Mouse (Mus musculus) hindbrain, embryonic 13.5 days (tissue): ENCODE data around the gene Ormdl3. TPM values are rescaled to one million over a fixed set of nuclear protein-coding genes. Genes with fewer than 3 reads are reported as not detected.

ENCODE experiments used
- ATAC-seq: fragments of 200-750 bp; cut with Nextera tagmentation; 2 replicates; pipeline ENCODE4 v1.8.0; 2017; ENCODE audit warnings: moderate TSS enrichment; ENCODE audit not compliant: low FRiP score
- H3K27ac ChIP-seq: fragments of 300-500 bp; sonication (generic); 2 replicates; pipeline ENCODE4 v1.5.1; 2015; ENCODE audit warnings: inconsistent platforms, mild to moderate bottlenecking, moderate library complexity
- H3K27me3 ChIP-seq: fragments of 300-500 bp; sonication (generic); 2 replicates; pipeline ENCODE4 v1.6.1; 2015; ENCODE audit warnings: mild to moderate bottlenecking, inconsistent platforms
- H3K36me3 ChIP-seq: fragments of 300-500 bp; sonication (generic); 2 replicates; pipeline ENCODE4 v1.6.1; 2015; ENCODE audit warnings: mild to moderate bottlenecking, inconsistent platforms
- H3K4me1 ChIP-seq: fragments of 300-500 bp; sonication (generic); replicated peaks from 2 replicates; pipeline ENCODE4 v1.6.1; 2015; ENCODE audit warnings: inconsistent platforms
- H3K4me2 ChIP-seq: fragments of 300-500 bp; sonication (generic); 2 replicates; pipeline ENCODE4 v1.6.1; 2015; ENCODE audit warnings: inconsistent platforms, mild to moderate bottlenecking, moderate library complexity
- H3K4me3 ChIP-seq: fragments of 300-500 bp; sonication (generic); 2 replicates; pipeline ENCODE4 v1.5.1; 2015; ENCODE audit warnings: mild to moderate bottlenecking, inconsistent platforms
- H3K9ac ChIP-seq: fragments of 300-500 bp; sonication (generic); 2 replicates; pipeline ENCODE4 v1.6.1; 2015; ENCODE audit warnings: mild to moderate bottlenecking, inconsistent platforms
- H3K9me3 ChIP-seq: fragments of 300-500 bp; sonication (generic); 2 replicates; pipeline ENCODE4 v1.6.1; 2016; ENCODE audit warnings: inconsistent platforms
- WGBS: fragments of 180-500 bp; shearing (Covaris S2); methylation state at CpG from one replicate; pipeline ENCODE4 v1.1.7; 2015; 5-methylcytosine and 5-hydroxymethylcytosine counted together
- polyA plus RNA-seq: library from polyadenylated mRNA; unstranded; fragments of >200 nt; fragmentation: Nextera tagmentation; extraction: Ambion mirVana; gene quantifications from 2 replicates; pipeline ENCODE4 v1.2.1, GENCODE M21; 2015

Ormdl3 gene
- polyA plus RNA-seq, 1 experiment from 2014 or later, result 91.8 TPM

DNA sequence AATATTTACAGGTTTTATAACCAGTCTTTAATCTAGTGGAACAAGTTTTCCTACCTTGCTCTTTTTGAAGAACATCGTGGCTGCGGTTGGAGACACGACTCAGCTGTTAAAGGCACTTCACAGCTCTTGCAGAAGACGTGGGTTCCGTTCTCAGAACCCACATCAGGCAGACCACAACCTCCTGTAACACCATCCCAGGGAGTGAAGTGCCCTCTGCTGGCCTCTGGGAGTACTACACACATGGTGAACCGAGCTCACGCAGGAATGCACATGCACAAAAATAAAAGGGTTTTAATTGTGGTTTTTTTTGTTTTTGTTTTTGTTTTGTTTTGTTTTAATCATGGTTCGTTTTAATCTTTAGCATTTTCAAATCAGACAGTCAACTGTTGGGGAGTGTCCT, 18.8 kb downstream of the Ormdl3 start:
- H3K4me3 ChIP-seq, result no peak overlapping the region
- no peaks in the 10 kb centered on the region for H3K27me3 ChIP-seq
- no peaks in the 10 kb centered on the region for H3K4me1 ChIP-seq
- no peak overlapping the region for H3K4me2 ChIP-seq
- no peaks in the 10 kb centered on the region for H3K36me3 ChIP-seq
- H3K9ac ChIP-seq, result no peak overlapping the region
- H3K9me3 ChIP-seq, result no peaks in the 10 kb centered on the region
- H3K27ac ChIP-seq, result no peak overlapping the region
- 89% methylated on average over 8 of the region's 8 CpGs for WGBS
- ATAC-seq, result no peak

DNA sequence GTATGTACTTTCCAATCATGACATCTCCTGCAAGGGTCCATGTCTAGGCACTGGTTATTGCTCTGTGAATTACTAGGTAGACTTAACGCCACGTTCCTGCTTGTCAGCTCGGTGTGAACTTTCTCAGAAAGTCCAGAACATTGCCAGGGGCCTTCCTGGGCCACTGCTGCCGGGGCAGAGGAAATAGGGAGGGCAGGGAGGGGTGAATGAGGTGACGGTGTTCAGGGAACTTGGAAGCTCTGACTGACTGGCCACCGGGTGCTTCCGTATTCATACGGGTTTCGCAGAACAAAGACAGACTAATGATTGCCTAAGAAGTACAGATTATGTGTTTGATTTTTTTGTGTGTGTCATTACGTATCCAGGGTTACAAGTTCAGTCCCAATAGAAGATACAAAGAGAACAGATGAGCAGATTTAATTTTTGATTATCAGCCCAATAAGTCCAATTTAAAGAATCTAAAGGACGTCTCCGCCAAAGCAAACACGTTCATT, 23.2 kb downstream of the Ormdl3 start:
- no peaks in the 10 kb centered on the region for H3K36me3 ChIP-seq
- H3K4me1 ChIP-seq, result no peaks in the 10 kb centered on the region
- no peak overlapping the region for H3K9ac ChIP-seq
- no peak overlapping the region for H3K27ac ChIP-seq
- ATAC-seq, result no peak
- 80% methylated on average over 13 of the region's 13 CpGs for WGBS
- H3K27me3 ChIP-seq, result no peaks in the 10 kb centered on the region
- H3K4me3 ChIP-seq, result no peak overlapping the region
- no peak overlapping the region for H3K4me2 ChIP-seq
- no peaks in the 10 kb centered on the region for H3K9me3 ChIP-seq

DNA sequence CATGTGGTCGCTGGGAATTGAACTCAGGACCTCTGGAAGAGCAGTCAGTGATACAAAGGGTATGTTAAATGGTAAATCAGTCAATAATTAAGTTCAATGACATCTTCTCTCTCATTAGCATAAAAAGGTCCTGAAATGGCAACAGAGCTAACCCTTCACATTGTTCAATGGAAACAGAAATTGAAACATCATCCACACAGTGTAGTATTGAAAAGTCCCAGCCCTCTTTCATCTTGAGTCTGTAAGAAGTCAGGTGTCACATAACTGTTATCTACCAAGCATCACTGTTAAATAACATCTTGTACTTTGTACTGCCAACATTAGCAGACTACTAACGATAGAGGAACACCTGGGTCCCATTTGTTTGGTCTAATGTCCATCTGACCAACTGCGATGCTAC, 24.1 kb downstream of the Ormdl3 start:
- 86% methylated on average over 3 of the region's 3 CpGs for WGBS
- no peak for ATAC-seq

DNA sequence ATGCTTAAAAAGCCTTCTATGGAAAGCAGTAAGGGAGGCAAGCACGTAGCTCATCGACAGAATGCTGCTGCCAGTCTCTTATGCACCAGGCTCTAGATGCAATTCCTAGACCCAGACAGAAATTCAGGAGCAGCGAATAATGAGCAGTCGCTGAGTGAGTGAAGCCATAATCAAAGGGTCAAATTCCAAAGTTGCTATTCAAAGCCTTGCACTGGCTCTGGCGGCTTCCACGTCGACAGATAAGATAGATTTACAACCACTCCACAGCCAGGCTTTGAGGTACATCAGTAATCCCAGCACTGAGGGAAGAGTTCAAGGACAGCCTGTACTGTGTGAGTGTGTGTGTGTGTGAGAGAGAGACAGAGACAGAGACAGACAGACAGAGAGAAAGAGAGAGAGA, 26.2 kb downstream of the Ormdl3 start:
- no peaks in the 10 kb centered on the region for H3K27me3 ChIP-seq
- no peak overlapping the region for H3K27ac ChIP-seq
- H3K4me1 ChIP-seq, result no peaks in the 10 kb centered on the region
- ATAC-seq, result no peak
- no peak overlapping the region for H3K9ac ChIP-seq
- no peaks in the 10 kb centered on the region for H3K9me3 ChIP-seq
- H3K4me2 ChIP-seq, result no peak overlapping the region
- 45% methylated on average over 7 of the region's 7 CpGs for WGBS
- no peak overlapping the region for H3K4me3 ChIP-seq
- H3K36me3 ChIP-seq, result no peaks in the 10 kb centered on the region

More for the DNA sequence above, 24.1 kb downstream of the Ormdl3 start:
- Histone ChIP-seq H3K4me3 (no peak overlapping the region), H3K4me2 (no peak overlapping the region), H3K9ac (no peak overlapping the region), H3K9me3 (no peaks in the 10 kb centered on the region), H3K27ac (no peak overlapping the region), H3K36me3 (no peaks in the 10 kb centered on the region), H3K27me3 (no peaks in the 10 kb centered on the region), H3K4me1 (no peaks in the 10 kb centered on the region)

DNA sequence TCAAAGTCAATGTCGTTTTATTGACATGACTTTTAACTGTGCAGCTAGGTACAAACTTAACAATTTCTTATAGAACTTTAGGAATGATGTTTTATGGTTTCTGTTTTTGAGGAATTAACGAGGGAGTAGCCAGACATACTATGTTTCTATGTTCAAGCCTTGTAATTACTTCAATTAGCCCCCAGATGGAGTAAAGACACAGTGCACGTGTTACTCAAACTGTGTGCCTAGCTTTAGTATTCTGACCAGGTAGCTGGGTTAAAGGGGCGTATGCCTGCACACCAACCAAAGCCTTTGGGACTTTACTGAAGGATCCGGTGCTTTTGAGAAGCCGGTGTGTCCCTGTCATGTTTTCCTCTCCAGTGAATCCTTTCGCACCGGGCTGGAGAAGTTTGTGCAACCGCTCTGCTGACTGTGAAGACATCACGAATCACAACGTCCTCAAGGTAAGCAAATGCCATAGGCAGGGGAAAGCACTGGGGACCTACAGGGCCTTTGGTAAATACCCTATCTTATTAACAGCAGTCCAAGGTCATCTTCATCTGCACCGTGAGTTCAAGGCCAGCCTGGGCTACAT, 32.0 kb downstream of the Ormdl3 start:
- H3K36me3 ChIP-seq, result no peaks in the 10 kb centered on the region
- WGBS, result 66% methylated on average over 12 of the region's 12 CpGs
- ATAC-seq, result no peak

DNA sequence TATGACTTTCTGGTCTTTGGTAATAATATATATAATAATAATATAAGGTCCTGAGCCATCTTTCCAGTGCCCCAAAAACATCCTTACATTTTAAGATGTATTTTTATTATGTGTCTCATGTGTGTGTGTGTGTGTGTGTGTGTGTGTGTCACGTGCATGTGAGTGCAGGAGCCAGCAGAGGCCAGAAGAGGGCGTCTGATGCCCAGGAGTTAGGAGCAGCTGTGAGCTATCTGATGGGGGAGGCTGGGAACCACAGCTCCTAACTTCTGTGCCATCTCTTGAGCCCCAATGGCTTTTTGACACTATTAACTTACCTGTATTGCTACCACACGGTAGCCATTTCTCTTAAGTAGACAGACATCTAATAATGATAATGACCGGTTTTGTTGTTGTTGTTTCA, 33.2 kb downstream of the Ormdl3 start:
- H3K4me2 ChIP-seq, result no peak overlapping the region
- peaks cover 11% of the 10 kb centered on the region; the same call in 1 of the 2 replicates for H3K4me1 ChIP-seq
- no peaks in the 10 kb centered on the region for H3K36me3 ChIP-seq
- no peak overlapping the region for H3K9ac ChIP-seq
- 92% methylated on average over 4 of the region's 4 CpGs for WGBS
- no peak for ATAC-seq
- H3K27me3 ChIP-seq, result peaks cover 15% of the 10 kb centered on the region
- H3K27ac ChIP-seq, result no peak overlapping the region
- 0 out of 2 replicates have a peak, but pooled peaks cover 3% of the 10 kb centered on the region for H3K9me3 ChIP-seq
- no peak overlapping the region for H3K4me3 ChIP-seq

More for the DNA sequence above, 32.0 kb downstream of the Ormdl3 start:
- Histone ChIP-seq H3K4me2 (no peak overlapping the region), H3K9ac (no peak overlapping the region), H3K9me3 (0 out of 2 replicates have a peak, but pooled peaks cover 3% of the 10 kb centered on the region), H3K4me1 (peaks cover 11% of the 10 kb centered on the region; the same call in 1 of the 2 replicates), H3K4me3 (no peak overlapping the region), H3K27ac (no peak overlapping the region), H3K27me3 (peaks cover 3% of the 10 kb centered on the region)

DNA sequence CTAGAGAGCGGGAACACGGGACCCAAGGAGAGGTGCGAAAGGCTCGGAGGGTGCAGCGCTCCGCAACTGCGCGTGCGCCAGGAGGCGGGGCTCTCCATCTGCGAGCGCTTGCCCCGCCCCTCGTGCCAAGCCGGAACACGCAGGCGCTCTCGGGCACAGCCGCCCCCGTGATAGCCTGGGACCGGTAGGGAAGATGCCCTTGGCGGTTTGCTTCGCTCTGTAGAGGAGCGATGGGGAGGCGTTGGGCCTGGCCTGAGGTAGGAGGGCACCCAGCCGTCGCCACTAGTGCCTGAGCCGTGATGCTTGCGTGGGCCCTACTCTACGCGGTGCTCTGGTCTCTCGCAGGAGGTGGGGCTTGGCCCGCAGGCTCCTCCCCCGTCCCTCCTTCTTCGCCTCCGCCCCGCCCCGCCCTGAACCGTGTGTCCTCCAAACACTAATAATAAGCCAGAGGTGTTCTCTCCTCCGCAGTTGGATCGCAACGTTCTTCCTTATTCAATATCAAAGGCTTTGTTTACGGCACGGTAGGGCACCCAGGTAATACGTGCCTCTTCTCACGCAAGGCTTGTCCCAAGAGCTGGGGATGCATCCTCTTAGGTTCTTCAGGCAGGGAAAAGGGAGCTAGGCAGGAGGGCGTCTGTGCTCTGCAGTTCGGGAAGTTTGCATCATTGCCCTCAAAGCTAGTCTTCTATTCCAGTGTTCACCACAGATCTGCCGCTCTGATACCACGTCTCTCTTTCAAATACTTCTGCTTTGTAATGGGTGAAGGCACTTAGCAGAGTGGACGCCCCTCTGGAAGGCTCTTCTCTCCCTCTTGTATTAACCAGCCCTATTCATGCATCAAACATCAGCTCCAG, 36.0 kb downstream of the Ormdl3 start, which contains the start of gene Zpbp2:
TSS of gene Zpbp2 (plus strand) at position 123 of the 854 bp plus-strand sequence.
- H3K27ac ChIP-seq, result peak within 1 kb of the TSS; percentile 94
- H3K4me2 ChIP-seq, result peak within 1 kb of the TSS; percentile 65
- 0 out of 2 replicates have a peak, but pooled peaks cover 3% of the 10 kb centered on the region for H3K9me3 ChIP-seq
- no peaks in the 10 kb centered on the region for H3K36me3 ChIP-seq
- peak within 1 kb of the TSS; percentile 80 for H3K9ac ChIP-seq
- peak; percentile 98 for ATAC-seq
- H3K4me3 ChIP-seq, result peak within 1 kb of the TSS; percentile 65
- H3K4me1 ChIP-seq, result peaks cover 11% of the 10 kb centered on the region; the same call in 1 of the 2 replicates
- peaks cover 43% of the 10 kb centered on the region for H3K27me3 ChIP-seq
- under 1% methylated on average over 51 of the region's 51 CpGs for WGBS

DNA sequence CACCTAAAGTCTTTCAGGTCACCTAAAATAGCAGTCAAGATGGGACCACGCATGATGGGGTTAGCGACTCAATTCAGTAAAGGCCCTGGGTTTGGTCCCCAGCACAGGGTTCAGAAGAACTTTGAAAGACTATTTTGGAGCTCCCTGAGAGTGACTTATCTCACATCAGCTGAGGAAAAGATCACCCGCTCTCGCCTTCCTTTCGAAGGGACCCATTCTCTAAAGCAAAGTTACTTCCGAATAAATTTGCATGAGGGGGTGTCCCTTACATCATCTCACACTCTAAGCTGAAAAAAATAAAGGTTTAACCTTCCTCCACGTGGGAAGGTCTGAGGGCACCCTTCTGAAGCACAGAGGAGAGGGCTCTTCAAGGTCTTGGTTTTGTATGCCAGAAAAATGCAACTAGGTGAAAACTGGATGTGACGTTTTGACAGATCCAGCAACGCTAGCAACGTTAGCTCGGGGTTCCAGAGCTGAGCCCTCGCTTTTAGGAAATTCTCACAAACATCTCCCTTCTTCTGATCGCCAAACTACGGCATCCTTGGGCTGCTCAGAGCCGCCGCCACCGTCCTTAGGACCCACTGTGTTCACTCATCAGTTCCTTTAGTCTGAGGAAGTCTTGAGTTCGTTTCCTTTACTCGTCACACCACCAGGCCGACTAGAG, 36.7 kb downstream of the Ormdl3 start:
- 19% methylated on average over 20 of the region's 20 CpGs for WGBS
- peak overlapping the region; percentile 65 for H3K4me2 ChIP-seq
- no peaks in the 10 kb centered on the region for H3K36me3 ChIP-seq
- H3K4me1 ChIP-seq, result peaks cover 16% of the 10 kb centered on the region
- H3K9ac ChIP-seq, result peak overlapping the region; percentile 80; the same call in 1 of the 2 replicates
- H3K9me3 ChIP-seq, result 0 out of 2 replicates have a peak, but pooled peaks cover 3% of the 10 kb centered on the region
- no peak for ATAC-seq
- peak overlapping the region; percentile 65 for H3K4me3 ChIP-seq
- H3K27me3 ChIP-seq, result peaks cover 50% of the 10 kb centered on the region
- no peak overlapping the region for H3K27ac ChIP-seq

DNA sequence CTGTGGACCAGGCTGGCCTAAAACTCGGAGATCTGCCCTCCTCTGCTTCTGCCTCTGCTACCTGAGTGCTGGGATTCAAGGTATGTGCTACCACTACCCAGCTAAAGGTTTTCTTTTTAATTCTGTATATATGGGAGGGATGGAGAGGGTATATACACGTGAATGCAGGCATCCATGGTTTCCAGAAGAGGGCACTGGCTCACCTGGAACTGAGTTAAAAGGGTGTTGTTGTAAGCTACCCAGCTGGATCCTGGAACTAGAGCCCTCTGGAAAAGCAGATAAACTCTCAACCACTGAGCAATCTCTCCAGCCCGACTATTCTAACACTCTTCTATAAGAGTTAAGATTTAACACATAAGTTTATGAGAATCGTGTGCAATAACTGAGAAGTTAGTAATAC, 37.8 kb downstream of the Ormdl3 start:
- WGBS, result 69% methylated on average over 4 of the region's 4 CpGs
- Histone ChIP-seq H3K4me2 (no peak overlapping the region), H3K27ac (no peak overlapping the region), H3K9me3 (0 out of 2 replicates have a peak, but pooled peaks cover 3% of the 10 kb centered on the region), H3K36me3 (no peaks in the 10 kb centered on the region), H3K4me1 (peaks cover 19% of the 10 kb centered on the region), H3K4me3 (no peak overlapping the region), H3K27me3 (peaks cover 60% of the 10 kb centered on the region), H3K9ac (no peak overlapping the region)
- ATAC-seq, result no peak

DNA sequence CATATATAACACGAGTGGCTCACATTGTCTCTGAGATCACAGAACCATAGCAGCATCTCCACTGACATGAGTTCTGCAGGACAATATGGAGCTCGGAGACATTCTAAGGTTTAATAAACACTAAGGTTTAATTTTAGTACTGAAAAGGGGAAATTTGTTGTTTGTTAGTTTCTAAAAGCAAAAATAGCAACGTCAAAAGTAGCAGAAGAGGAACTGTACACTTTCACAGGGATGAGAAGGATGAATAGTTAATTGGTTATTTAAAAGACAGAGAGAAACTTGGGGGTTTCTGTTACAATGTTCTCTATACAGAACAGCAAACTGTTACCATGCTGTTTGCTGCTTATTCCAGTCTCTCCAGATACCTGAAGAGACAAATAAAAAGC, 39.9 kb downstream of the Ormdl3 start:
- no peak for ATAC-seq
- Histone ChIP-seq H3K4me3 (no peak overlapping the region), H3K9ac (no peak overlapping the region), H3K9me3 (no peaks in the 10 kb centered on the region), H3K4me2 (no peak overlapping the region), H3K27ac (no peak overlapping the region), H3K36me3 (no peaks in the 10 kb centered on the region), H3K4me1 (peaks cover 19% of the 10 kb centered on the region), H3K27me3 (peaks cover 77% of the 10 kb centered on the region)
- 64% methylated on average over 3 of the region's 3 CpGs for WGBS

DNA sequence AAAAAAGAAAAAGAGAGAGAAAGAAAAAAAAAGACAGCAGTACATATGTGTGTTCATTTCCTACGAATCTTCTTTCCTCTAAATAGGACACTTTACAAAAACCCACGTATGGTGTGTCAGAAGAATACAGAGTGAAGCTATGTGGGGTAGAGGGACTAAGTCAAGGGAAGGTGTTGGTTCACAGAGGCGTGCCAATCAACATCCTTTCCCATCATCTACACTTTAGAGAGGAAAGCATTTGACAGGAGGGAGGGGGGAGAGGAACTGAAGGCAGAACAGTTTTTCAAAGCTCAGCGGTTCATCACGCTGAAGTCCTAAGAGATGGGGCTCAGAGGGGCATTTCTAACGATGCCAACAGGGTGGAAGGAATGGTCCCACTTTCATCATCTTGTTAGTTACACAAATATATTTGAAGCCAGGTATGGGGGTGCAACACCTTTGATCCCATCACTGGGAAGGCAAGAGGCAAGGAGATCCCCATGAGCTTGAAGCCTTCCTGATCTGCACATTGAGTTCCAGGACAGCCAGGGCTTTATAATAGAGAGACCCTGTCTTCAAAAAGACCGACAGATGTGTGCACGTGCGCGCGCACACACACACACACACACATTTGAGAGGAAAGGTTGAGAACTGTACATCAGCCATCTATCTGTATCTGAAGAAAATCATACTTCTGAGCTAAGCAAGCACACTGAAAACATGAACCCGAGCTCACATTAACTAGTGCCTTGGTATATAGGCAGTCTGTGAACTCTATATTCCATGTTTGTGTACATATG, 40.5 kb downstream of the Ormdl3 start:
- no peak for ATAC-seq
- Histone ChIP-seq H3K27me3 (peaks cover 82% of the 10 kb centered on the region), H3K4me2 (no peak overlapping the region), H3K4me3 (no peak overlapping the region), H3K9ac (no peak overlapping the region), H3K36me3 (no peaks in the 10 kb centered on the region), H3K9me3 (no peaks in the 10 kb centered on the region), H3K4me1 (peaks cover 17% of the 10 kb centered on the region), H3K27ac (no peak overlapping the region)
- WGBS, result 46% methylated on average over 12 of the region's 12 CpGs
